Mouse (Mus musculus) hindbrain, postnatal 0 days (tissue): ENCODE measurements around the gene Gm49601. TPM values are rescaled to one million over a fixed set of nuclear protein-coding genes. Genes with fewer than 3 reads are reported as not detected.

Experiments used
- ATAC-seq: fragments of 200-750 bp; cut with Nextera tagmentation; 2 replicates; pipeline ENCODE4 v1.8.0; 2017; ENCODE audit warnings: mild to moderate bottlenecking, moderate TSS enrichment, moderate library complexity
- DNase-seq: peaks from one replicate; pipeline ENCODE4 v3.0.0-alpha.2; 2015; ENCODE audit warnings: low spot score
- H3K27ac ChIP-seq: fragments of 300-500 bp; sonication (generic); 2 replicates; pipeline ENCODE4 v1.5.1; 2014; ENCODE audit warnings: mild to moderate bottlenecking
- H3K27me3 ChIP-seq: fragments of 300-500 bp; sonication (generic); 2 replicates; pipeline ENCODE4 v1.6.1; 2014; ENCODE audit warnings: low read length, mixed read lengths; ENCODE audit not compliant: insufficient read depth
- H3K36me3 ChIP-seq: fragments of 300-500 bp; sonication (generic); 2 replicates; pipeline ENCODE4 v1.6.1; 2014; ENCODE audit warnings: low read length, mixed read lengths; ENCODE audit not compliant: insufficient read depth
- H3K4me1 ChIP-seq: fragments of 300-500 bp; sonication (generic); 2 replicates; pipeline ENCODE4 v1.6.1; 2014; ENCODE audit warnings: antibody characterized with exemption, low read length, mixed read lengths; ENCODE audit not compliant: insufficient read depth
- H3K4me2 ChIP-seq: fragments of 300-500 bp; sonication (generic); 2 replicates; pipeline ENCODE4 v1.6.1; 2014; ENCODE audit warnings: low read depth, mild to moderate bottlenecking, low read length, moderate library complexity, mixed read lengths
- H3K4me3 ChIP-seq: fragments of 300-500 bp; sonication (generic); 2 replicates; pipeline ENCODE4 v1.5.1; 2014; ENCODE audit warnings: low read length
- H3K9ac ChIP-seq: fragments of 300-500 bp; sonication (generic); replicated peaks from 2 replicates; pipeline ENCODE4 v1.6.1; 2014; ENCODE audit warnings: mild to moderate bottlenecking, low read length, moderate library complexity, mixed read lengths
- H3K9me3 ChIP-seq: fragments of 300-500 bp; sonication (generic); 2 replicates; pipeline ENCODE4 v1.6.1; 2016; ENCODE audit warnings: low read length, mixed read lengths
- CTCF ChIP-seq: IDR thresholded peaks from 2 replicates; pipeline ENCODE4 v1.5.1; 2016; ENCODE audit warnings: antibody characterized with exemption, control low read depth, low read depth
- WGBS: fragments of 180-500 bp; shearing (Covaris S2); extraction: QIAGEN DNeasy Blood & Tissue Kit; methylation state at CpG from one replicate; pipeline ENCODE4 v1.1.7; 2014; 5-methylcytosine and 5-hydroxymethylcytosine counted together
- polyA plus RNA-seq: library from polyadenylated mRNA; unstranded; fragments of >200 nt; fragmentation: Nextera tagmentation; extraction: Ambion mirVana; gene quantifications from 2 replicates; pipeline ENCODE4 v1.2.1, GENCODE M21; 2015
- total RNA-seq: library from RNA; depleted of rRNA; stranded (reverse); fragments of >200 nt; gene quantifications from 2 replicates; pipeline ENCODE4 v1.2.3, GENCODE M21; 2014

The Gm49601 gene
- total and polyA plus RNA-seq, 2 experiments from 2014 or later, result 3.1 to 24.0 TPM

- H3K27ac ChIP-seq, result no peak overlapping the region
- DNase-seq (no peak), ATAC-seq (no peak)
- H3K4me2 ChIP-seq, result no peak overlapping the region
- no peaks in the 10 kb centered on the region for H3K36me3 ChIP-seq
- no peak overlapping the region for H3K4me3 ChIP-seq
- H3K4me1 ChIP-seq, result peaks cover 18% of the 10 kb centered on the region
- no peak overlapping the region for H3K9ac ChIP-seq
- no peaks in the 10 kb centered on the region for H3K9me3 ChIP-seq
- no peak for TF ChIP-seq CTCF
- 54% methylated on average over 7 of the region's 7 CpGs for WGBS
- no peaks in the 10 kb centered on the region for H3K27me3 ChIP-seq
Observed at GRCm38 (mm10) chr16:18631141-18631540, 4.9 kb upstream of the Gm49601 start.

- no peak for DNase-seq
- H3K36me3 ChIP-seq, result no peaks in the 10 kb centered on the region; the same call in 1 of the 2 replicates
- H3K4me1 ChIP-seq, result peaks cover 21% of the 10 kb centered on the region
- no peaks in the 10 kb centered on the region for H3K9me3 ChIP-seq
- peak overlapping the region; percentile 84 for H3K4me3 ChIP-seq
- H3K9ac ChIP-seq, result peak overlapping the region; percentile 91
- H3K4me2 ChIP-seq, result peak overlapping the region; percentile 81
- TF ChIP-seq CTCF, result no peak
- no peak for ATAC-seq
- WGBS, result 45% methylated on average over 5 of the region's 5 CpGs
- H3K27me3 ChIP-seq, result peaks cover 2% of the 10 kb centered on the region; the same call in 1 of the 2 replicates
- H3K27ac ChIP-seq, result peak overlapping the region; percentile 88
Observed at GRCm38 (mm10) chr16:18630291-18630690, 4.1 kb upstream of the Gm49601 start.

- Histone ChIP-seq H3K4me2 (peak within 1 kb of the TSS; percentile 81), H3K36me3 (peaks cover 5% of the 10 kb centered on the region), H3K9ac (peak within 1 kb of the TSS; percentile 91), H3K27ac (peak within 1 kb of the TSS; percentile 88), H3K27me3 (peaks cover 8% of the 10 kb centered on the region; the same call in 1 of the 2 replicates), H3K4me1 (peaks cover 21% of the 10 kb centered on the region), H3K4me3 (peak within 1 kb of the TSS; percentile 84), H3K9me3 (no peaks in the 10 kb centered on the region)
- peak; percentile 82 for DNase-seq
- WGBS, result under 1% methylated on average over 64 of the region's 93 CpGs
- TF ChIP-seq CTCF, result no peak
- peak; percentile 65 for ATAC-seq
Observed at GRCm38 (mm10) chr16:18629390-18630231, 3.4 kb upstream of the Gm49601 start, which contains the start of gene Sept5. Gene Sept5 (minus strand): TSS chr16:18629954.

GRCm38 (mm10) chr16:18628948-18629340, 2.7 kb upstream of the Gm49601 start:
- no peak for TF ChIP-seq CTCF

GRCm38 (mm10) chr16:18628206-18628947, 2.1 kb upstream of the Gm49601 start:
- peak overlapping the region; percentile 84 for H3K4me3 ChIP-seq
- H3K4me2 ChIP-seq, result peak overlapping the region; percentile 81
- peaks cover 21% of the 10 kb centered on the region for H3K4me1 ChIP-seq
- peaks cover 12% of the 10 kb centered on the region; the same call in 1 of the 2 replicates for H3K27me3 ChIP-seq
- peak overlapping the region; percentile 88; the same call in 1 of the 2 replicates for H3K27ac ChIP-seq
- H3K9ac ChIP-seq, result peak overlapping the region; percentile 91
- 48% methylated on average over 7 of the region's 7 CpGs for WGBS
- TF ChIP-seq CTCF, result no peak
- H3K36me3 ChIP-seq, result peaks cover 15% of the 10 kb centered on the region
- ATAC-seq (no peak), DNase-seq (no peak)
- H3K9me3 ChIP-seq, result no peaks in the 10 kb centered on the region

More at GRCm38 (mm10) chr16:18628948-18629340, 2.7 kb upstream of the Gm49601 start:
- H3K36me3 ChIP-seq, result peaks cover 9% of the 10 kb centered on the region
- H3K27ac ChIP-seq, result peak overlapping the region; percentile 88
- 18% methylated on average over 2 of the region's 2 CpGs for WGBS
- peaks cover 21% of the 10 kb centered on the region for H3K4me1 ChIP-seq
- no peak for DNase-seq
- H3K9ac ChIP-seq, result peak overlapping the region; percentile 91
- no peaks in the 10 kb centered on the region for H3K9me3 ChIP-seq
- peak overlapping the region; percentile 84 for H3K4me3 ChIP-seq
- peaks cover 8% of the 10 kb centered on the region; the same call in 1 of the 2 replicates for H3K27me3 ChIP-seq
- ATAC-seq, result peak; percentile 0; the same call in 1 of the 2 replicates
- peak overlapping the region; percentile 81 for H3K4me2 ChIP-seq

- no peaks in the 10 kb centered on the region for H3K9me3 ChIP-seq
- H3K9ac ChIP-seq, result 0 out of 2 replicates have a peak overlapping the region, but pooled peaks have one; percentile 13
- H3K36me3 ChIP-seq, result peaks cover 27% of the 10 kb centered on the region
- H3K4me1 ChIP-seq, result peaks cover 21% of the 10 kb centered on the region
- no peak for TF ChIP-seq CTCF
- H3K27ac ChIP-seq, result no peak overlapping the region
- peak overlapping the region; percentile 81 for H3K4me2 ChIP-seq
- WGBS, result 41% methylated on average over 3 of the region's 3 CpGs
- peak overlapping the region; percentile 48; the same call in 1 of the 2 replicates for H3K4me3 ChIP-seq
- peaks cover 24% of the 10 kb centered on the region for H3K27me3 ChIP-seq
- no peak for ATAC-seq
- no peak for DNase-seq
Observed at GRCm38 (mm10) chr16:18627163-18627562, 936 bp upstream of the Gm49601 start.
